Mouse (Mus musculus): ENCODE data around the gene Rsrp1. TPM values are rescaled to one million over a fixed set of nuclear protein-coding genes. Genes with fewer than 3 reads are reported as not detected.

The Rsrp1 gene
- total RNA-seq, 2 experiments from 2014 or later: 153 to 208 TPM

GRCm38 (mm10) chr4:134955196-134955595 is 31.8 kb downstream of the Rsrp1 start:
- DNase-seq (ENCODE audit: low spot score): no peak
- intact Hi-C loops (cut with DNase I): no loop called here

GRCm38 (mm10) chr4:134955845-134956244 is 32.5 kb downstream of the Rsrp1 start:
- no peak for DNase-seq (ENCODE audit: low spot score)
- intact Hi-C loops (cut with DNase I): no loop called here

GRCm38 (mm10) chr4:134956328-134956727 is 32.9 kb downstream of the Rsrp1 start:
- no peak for DNase-seq (ENCODE audit: low spot score)
- intact Hi-C loops (cut with DNase I): no loop called here

- DNase-seq (ENCODE audit: low spot score): no peak
- intact Hi-C loops (cut with DNase I): no loop called here
These were observed 39.8 kb downstream of the Rsrp1 start for GRCm38 (mm10) chr4:134963021-134963776.

- intact Hi-C loops (cut with DNase I): no loop called here
- DNase-seq (ENCODE audit: low spot score): no peak
These were observed 44.7 kb downstream of the Rsrp1 start for GRCm38 (mm10) chr4:134967887-134968604.

- DNase-seq (ENCODE audit: low spot score): no peak
- intact Hi-C loops (cut with DNase I): no loop called here
These were observed 45.2 kb downstream of the Rsrp1 start for GRCm38 (mm10) chr4:134968605-134968976.

GRCm38 (mm10) chr4:134975261-134975928 is 52.0 kb downstream of the Rsrp1 start:
- intact Hi-C loops (cut with DNase I): no loop called here
- no peak for DNase-seq (ENCODE audit: low spot score)

- intact Hi-C loops (cut with DNase I): no loop called here
- no peak for DNase-seq (ENCODE audit: low spot score)
These were observed 52.5 kb downstream of the Rsrp1 start for GRCm38 (mm10) chr4:134975929-134976308.

Other genes starting within 250 kb of the Rsrp1 start
- 10 to 100 TPM; 21.0 to 25.0 TPM for gene Man1c1, start 219.3 kb upstream of the Rsrp1 start, total RNA-seq (2021)
- gene Ldlrap1, start 155.6 kb upstream of the Rsrp1 start, total RNA-seq (2021): 10 to 100 TPM; 14.1 to 15.5 TPM
- gene Maco1, start 70.2 kb upstream of the Rsrp1 start, total RNA-seq (2021): 10 to 100 TPM; 18.6 to 22.1 TPM
- 1 to 10 TPM; 1.5 to 1.6 TPM for gene Rhd, start 59.1 kb upstream of the Rsrp1 start, total RNA-seq (2021)
- gene Tmem50a, start 8.6 kb upstream of the Rsrp1 start, total RNA-seq (2021): 10 to 100 TPM; 57.7 to 67.6 TPM
- gene Syf2, start 7.3 kb downstream of the Rsrp1 start, total RNA-seq (2021): 10 to 100 TPM; 48.6 to 52.4 TPM
- under 1 TPM; 0.31 to 0.50 TPM for gene Runx3, start 197.1 kb downstream of the Rsrp1 start, total RNA-seq (2021)

All from heart, postnatal 25 days (tissue).